19 mouse cellular contexts compared by ENCODE assay signal in genomic region chr1:172214748-172215147, GRCm38 (mm10). TPM values are rescaled to one million over a fixed set of nuclear protein-coding genes. Genes with fewer than 3 reads are reported as not detected.
DNase-seq lines count a peak whose midpoint lies in the region; ATAC-seq and TF ChIP-seq lines count a peak whose summit lies in the region.
"Had no signal": no experiment of that assay in that cellular context is flagged by ENCODE, and none has a peak within 500 bp of the region (broad histone marks: within the 10 kb centered on the region; RNA-seq: fewer than 3 reads in every experiment).

No protein-coding gene starts in this region.

- no peak overlapping the region for H3K4me3 ChIP-seq in forebrain, embryonic 12.5 days (replicated peaks)
- no peak overlapping the region for H3K4me3 ChIP-seq in forebrain, embryonic 10.5 days
- H3K4me3 ChIP-seq in kidney, embryonic 16.5 days (ENCODE audit: low read length): no peak overlapping the region
- H3K4me3 ChIP-seq in heart, embryonic 13.5 days: no peak overlapping the region
- H3K4me3 ChIP-seq in lung, postnatal 0 days (ENCODE audit: low read depth, low read length): no peak overlapping the region
- H3K4me3 ChIP-seq: embryonic facial prominence, embryonic 12.5 days; layer of hippocampus, adult 2 months; left cerebral cortex, adult 2 months; limb, embryonic 13.5 days had no signal

- ATAC-seq in forebrain, embryonic 12.5 days (ENCODE audit: low FRiP score): no peak
- no peak for ATAC-seq in kidney, embryonic 16.5 days (ENCODE audit: low FRiP score, low TSS enrichment)
- ATAC-seq in heart, embryonic 13.5 days (ENCODE audit: extremely low read depth, insufficient number of reproducible peaks, low FRiP score, low TSS enrichment): no peak; the same call in 1 of the 2 replicates
- peak; percentile 15; the same call in 1 of the 2 replicates for ATAC-seq in lung, postnatal 0 days

- 0 out of 2 replicates have a peak overlapping the region, but pooled peaks have one; percentile 13 for H3K27ac ChIP-seq in forebrain, embryonic 12.5 days
- no peak overlapping the region for H3K27ac ChIP-seq in forebrain, embryonic 10.5 days
- H3K27ac ChIP-seq in kidney, embryonic 16.5 days (ENCODE audit: low read length): no peak overlapping the region
- H3K27ac ChIP-seq in heart, embryonic 13.5 days (replicated peaks): peak overlapping the region; percentile 70
- no peak overlapping the region for H3K27ac ChIP-seq in lung, postnatal 0 days (ENCODE audit: low read length)
- H3K27ac ChIP-seq: embryonic facial prominence, embryonic 12.5 days; hindbrain, embryonic 14.5 days; left cerebral cortex, adult 2 months; limb, embryonic 13.5 days had no signal

- no peak overlapping the region for H3K9ac ChIP-seq in forebrain, embryonic 12.5 days
- no peak overlapping the region for H3K9ac ChIP-seq in kidney, embryonic 16.5 days (replicated peaks; ENCODE audit: low read length)
- peak overlapping the region; percentile 0 for H3K9ac ChIP-seq in heart, embryonic 13.5 days
- no peak overlapping the region for H3K9ac ChIP-seq in lung, postnatal 0 days (replicated peaks; ENCODE audit: low read depth)
- H3K9ac ChIP-seq: embryonic facial prominence, embryonic 12.5 days; hindbrain, embryonic 14.5 days; limb, embryonic 13.5 days had no signal

- DNase-seq in forebrain, embryonic 10.5 days (ENCODE audit: extremely low spot score, low spot score): no peak
- peak; percentile 27 for DNase-seq in kidney, postnatal 14 days
- peak; percentile 49 for DNase-seq in lung, postnatal 0 days (ENCODE audit: low spot score)
- no peak for DNase-seq in embryo, embryonic 10.5 days (ENCODE audit: low spot score)
- DNase-seq in layer of hippocampus, adult 11-12 months (ENCODE audit: low spot score): no peak
- DNase-seq: adrenal gland, adult 2 months; kidney, adult 2 months; retina, postnatal 1 day had no signal

- no peak for TF ChIP-seq EP300 in lung, postnatal 0 days (IDR thresholded peaks at IDR 0.05)

- H3K27me3 ChIP-seq in forebrain, embryonic 12.5 days: no peaks in the 10 kb centered on the region
- H3K27me3 ChIP-seq in forebrain, embryonic 10.5 days (ENCODE audit: poor library complexity, severe bottlenecking): no peaks in the 10 kb centered on the region
- H3K27me3 ChIP-seq in kidney, embryonic 16.5 days (ENCODE audit: insufficient read depth, low read length): no peaks in the 10 kb centered on the region
- H3K27me3 ChIP-seq in heart, embryonic 13.5 days (replicated peaks): no peaks in the 10 kb centered on the region
- H3K27me3 ChIP-seq in lung, postnatal 0 days (replicated peaks; ENCODE audit: insufficient read depth, low read length): no peaks in the 10 kb centered on the region
- H3K27me3 ChIP-seq: embryonic facial prominence, embryonic 12.5 days; limb, embryonic 13.5 days had no signal

- H3K4me2 ChIP-seq in forebrain, embryonic 12.5 days: no peak overlapping the region
- no peak overlapping the region for H3K4me2 ChIP-seq in kidney, embryonic 16.5 days (replicated peaks; ENCODE audit: low read depth, low read length)
- no peak overlapping the region for H3K4me2 ChIP-seq in heart, embryonic 13.5 days
- H3K4me2 ChIP-seq in lung, postnatal 0 days (replicated peaks; ENCODE audit: low read depth, low read length): no peak overlapping the region
- H3K4me2 ChIP-seq: embryonic facial prominence, embryonic 12.5 days; hindbrain, embryonic 14.5 days; limb, embryonic 13.5 days had no signal

- no peak for TF ChIP-seq CTCF in lung, postnatal 0 days (IDR thresholded peaks at IDR 0.05)

- no peaks in the 10 kb centered on the region for H3K36me3 ChIP-seq in forebrain, embryonic 12.5 days (replicated peaks)
- no peaks in the 10 kb centered on the region for H3K36me3 ChIP-seq in forebrain, embryonic 10.5 days (replicated peaks)
- no peaks in the 10 kb centered on the region for H3K36me3 ChIP-seq in kidney, embryonic 16.5 days (ENCODE audit: insufficient read depth, low read length)
- peaks cover 7% of the 10 kb centered on the region for H3K36me3 ChIP-seq in heart, embryonic 13.5 days
- no peaks in the 10 kb centered on the region for H3K36me3 ChIP-seq in lung, postnatal 0 days (ENCODE audit: insufficient read depth, low read length)
- H3K36me3 ChIP-seq: embryonic facial prominence, embryonic 12.5 days had no signal

- H3K4me1 ChIP-seq in forebrain, embryonic 12.5 days: peaks cover 49% of the 10 kb centered on the region
- H3K4me1 ChIP-seq in forebrain, embryonic 10.5 days: peaks cover 55% of the 10 kb centered on the region
- peaks cover 32% of the 10 kb centered on the region for H3K4me1 ChIP-seq in kidney, embryonic 16.5 days (ENCODE audit: insufficient read depth, low read length)
- peaks cover 67% of the 10 kb centered on the region for H3K4me1 ChIP-seq in heart, embryonic 13.5 days
- H3K4me1 ChIP-seq in lung, postnatal 0 days (ENCODE audit: insufficient read depth, low read depth, low read length): no peaks in the 10 kb centered on the region; the same call in 1 of the 2 replicates

- 70% methylated on average over 3 of the region's 3 CpGs for WGBS in forebrain, embryonic 12.5 days
- WGBS in forebrain, embryonic 10.5 days: 76% methylated on average over 3 of the region's 3 CpGs
- 57% methylated on average over 3 of the region's 3 CpGs for WGBS in kidney, embryonic 16.5 days
- WGBS in heart, embryonic 13.5 days: 36% methylated on average over 3 of the region's 3 CpGs
- 32% methylated on average over 3 of the region's 3 CpGs for WGBS in lung, postnatal 0 days

- H3K9me3 ChIP-seq in forebrain, embryonic 12.5 days: no peaks in the 10 kb centered on the region
- no peaks in the 10 kb centered on the region for H3K9me3 ChIP-seq in forebrain, embryonic 10.5 days
- H3K9me3 ChIP-seq in kidney, embryonic 16.5 days (ENCODE audit: low read length): no peaks in the 10 kb centered on the region
- H3K9me3 ChIP-seq in heart, embryonic 13.5 days: no peaks in the 10 kb centered on the region
- no peaks in the 10 kb centered on the region for H3K9me3 ChIP-seq in lung, postnatal 0 days (ENCODE audit: low read length)
- H3K9me3 ChIP-seq: embryonic facial prominence, embryonic 12.5 days; limb, embryonic 13.5 days had no signal

RNA-seq across cellular contexts. Expression of gene Casq1, which starts 4.9 kb away (rescaled TPM):
- polyA plus RNA-seq in forebrain, embryonic 12.5 days (2016; fragmentation: Nextera tagmentation; extraction: Ambion mirVana): 1.6 and 2.3 TPM in 2 replicates
- polyA plus RNA-seq in forebrain, embryonic 10.5 days (2016; fragmentation: Nextera tagmentation; extraction: Ambion mirVana): 0.69 and 0.99 TPM in 2 replicates
- polyA plus RNA-seq in kidney, embryonic 16.5 days (2015; fragmentation: Nextera tagmentation; extraction: Ambion mirVana): 5.2 and 5.6 TPM in 2 replicates
- 162 and 211 TPM in 2 replicates for polyA plus RNA-seq in heart, embryonic 13.5 days (2015; fragmentation: Nextera tagmentation; extraction: Ambion mirVana)
- polyA plus RNA-seq in lung, postnatal 0 days (2015; fragmentation: Nextera tagmentation; extraction: Ambion mirVana): 2.5 TPM in 2 replicates

RNA-seq across cellular contexts. Expression of gene Pea15a, which starts 8.1 kb away (rescaled TPM):
- polyA plus RNA-seq in forebrain, embryonic 12.5 days (2016; fragmentation: Nextera tagmentation; extraction: Ambion mirVana): 405 and 443 TPM in 2 replicates
- polyA plus RNA-seq in forebrain, embryonic 10.5 days (2016; fragmentation: Nextera tagmentation; extraction: Ambion mirVana): 282 and 292 TPM in 2 replicates
- 129 and 132 TPM in 2 replicates for polyA plus RNA-seq in kidney, embryonic 16.5 days (2015; fragmentation: Nextera tagmentation; extraction: Ambion mirVana)
- 169 and 180 TPM in 2 replicates for polyA plus RNA-seq in heart, embryonic 13.5 days (2015; fragmentation: Nextera tagmentation; extraction: Ambion mirVana)
- polyA plus RNA-seq in lung, postnatal 0 days (2015; fragmentation: Nextera tagmentation; extraction: Ambion mirVana): 114 and 118 TPM in 2 replicates

RNA-seq across cellular contexts. Expression of gene Atp1a4, which starts 43.5 kb away (rescaled TPM):
- 0.05 and 0.06 TPM in 2 replicates for polyA plus RNA-seq in forebrain, embryonic 12.5 days (2016; fragmentation: Nextera tagmentation; extraction: Ambion mirVana)
- polyA plus RNA-seq in forebrain, embryonic 10.5 days (2016; fragmentation: Nextera tagmentation; extraction: Ambion mirVana): not detected in 2 replicates
- 0.05 TPM in 1 of 2 replicates, not detected in the other for polyA plus RNA-seq in kidney, embryonic 16.5 days (2015; fragmentation: Nextera tagmentation; extraction: Ambion mirVana)
- polyA plus RNA-seq in heart, embryonic 13.5 days (2015; fragmentation: Nextera tagmentation; extraction: Ambion mirVana): 0.21 and 0.52 TPM in 2 replicates
- polyA plus RNA-seq in lung, postnatal 0 days (2015; fragmentation: Nextera tagmentation; extraction: Ambion mirVana): 0.04 and 0.05 TPM in 2 replicates
- polyA plus RNA-seq: embryonic facial prominence, embryonic 12.5 days; forebrain, embryonic 11.5 days; limb, embryonic 13.5 days; liver, embryonic 16.5 days; neural tube, embryonic 11.5 days had no signal

RNA-seq across cellular contexts. Expression of gene Igsf8, which starts 46.7 kb away (rescaled TPM):
- 122 and 127 TPM in 2 replicates for polyA plus RNA-seq in forebrain, embryonic 12.5 days (2016; fragmentation: Nextera tagmentation; extraction: Ambion mirVana)
- polyA plus RNA-seq in forebrain, embryonic 10.5 days (2016; fragmentation: Nextera tagmentation; extraction: Ambion mirVana): 53.0 and 55.4 TPM in 2 replicates
- 60.2 and 69.7 TPM in 2 replicates for polyA plus RNA-seq in kidney, embryonic 16.5 days (2015; fragmentation: Nextera tagmentation; extraction: Ambion mirVana)
- 27.8 and 31.6 TPM in 2 replicates for polyA plus RNA-seq in heart, embryonic 13.5 days (2015; fragmentation: Nextera tagmentation; extraction: Ambion mirVana)
- polyA plus RNA-seq in lung, postnatal 0 days (2015; fragmentation: Nextera tagmentation; extraction: Ambion mirVana): 30.0 and 32.4 TPM in 2 replicates

Comparison
In these comparisons a context has a peak if more than half of its experiments do, and no peak if none do; other contexts are left out.
1. H3K27ac ChIP-seq: peak in forebrain, embryonic 12.5 days (single experiment) and heart, embryonic 13.5 days (single experiment); none in forebrain, embryonic 10.5 days (single experiment), kidney, embryonic 16.5 days (single experiment) and lung, postnatal 0 days (single experiment).
2. DNase-seq: peak in kidney, postnatal 14 days (single experiment) and lung, postnatal 0 days (single experiment); none in forebrain, embryonic 10.5 days (single experiment), embryo, embryonic 10.5 days (single experiment) and layer of hippocampus, adult 11-12 months (single experiment).
3. RNA of gene Casq1, which starts 4.9 kb away (polyA plus RNA-seq): 162 to 211 TPM in heart, embryonic 13.5 days; 5.2 to 5.6 TPM in kidney, embryonic 16.5 days, 2.5 TPM in lung, postnatal 0 days, 1.6 to 2.3 TPM in forebrain, embryonic 12.5 days and 0.69 to 0.99 TPM in forebrain, embryonic 10.5 days; every median in the first group is over 10 times any median in the second.